Mouse (Mus musculus) liver, postnatal 0 days (tissue): ENCODE measurements around the gene Kcnn3. TPM values are rescaled to one million over a fixed set of nuclear protein-coding genes. Genes with fewer than 3 reads are reported as not detected.

Experiments used
- ATAC-seq: fragments of 200-750 bp; cut with Nextera tagmentation; 2 replicates; pipeline ENCODE4 v1.8.0; 2017; ENCODE audit warnings: mild to moderate bottlenecking, moderate library complexity
- DNase-seq: peaks from one replicate; pipeline ENCODE4 v3.0.0-alpha.2; 2016
- H3K27ac ChIP-seq: fragments of 300-500 bp; sonication (generic); 2 replicates; pipeline ENCODE4 v1.5.1; 2014; ENCODE audit warnings: antibody characterized with exemption, moderate library complexity, mild to moderate bottlenecking, low read depth
- H3K27me3 ChIP-seq: fragments of 300-500 bp; sonication (generic); 2 replicates; pipeline ENCODE4 v1.6.1; 2014; ENCODE audit warnings: low read length, control low read depth, mixed read lengths; ENCODE audit not compliant: insufficient read depth
- H3K36me3 ChIP-seq: fragments of 300-500 bp; sonication (generic); replicated peaks from 2 replicates; pipeline ENCODE4 v1.6.1; 2014; ENCODE audit warnings: mild to moderate bottlenecking, control low read depth, low read length, moderate library complexity, mixed read lengths; ENCODE audit not compliant: insufficient read depth
- H3K4me1 ChIP-seq: fragments of 300-500 bp; sonication (generic); 2 replicates; pipeline ENCODE4 v1.6.1; 2014; ENCODE audit warnings: antibody characterized with exemption, mild to moderate bottlenecking, control low read depth; ENCODE audit not compliant: insufficient read depth
- H3K4me2 ChIP-seq: fragments of 300-500 bp; sonication (generic); 2 replicates; pipeline ENCODE4 v1.6.1; 2014; ENCODE audit warnings: low read depth, mild to moderate bottlenecking, low read length, moderate library complexity, mixed read lengths
- H3K4me3 ChIP-seq: fragments of 300-500 bp; sonication (generic); 2 replicates; pipeline ENCODE4 v1.5.1; 2014; ENCODE audit warnings: low read depth, low read length
- H3K9ac ChIP-seq: fragments of 300-500 bp; sonication (generic); replicated peaks from 2 replicates; pipeline ENCODE4 v1.6.1; 2014; ENCODE audit warnings: mild to moderate bottlenecking, moderate library complexity
- H3K9me3 ChIP-seq: fragments of 300-500 bp; sonication (generic); 2 replicates; pipeline ENCODE4 v1.6.1; 2016; ENCODE audit warnings: mild to moderate bottlenecking, control low read depth, low read length, mixed read lengths
- CTCF ChIP-seq: sonication (generic); IDR thresholded peaks from 2 replicates; pipeline ENCODE4 v1.5.1; 2016; ENCODE audit warnings: antibody characterized with exemption, low read depth
- EP300 ChIP-seq: IDR thresholded peaks from 2 replicates; pipeline ENCODE4 v1.6.1; 2016; ENCODE audit warnings: antibody characterized with exemption, low read depth, mild to moderate bottlenecking
- WGBS: fragments of 180-500 bp; shearing (Covaris S2); extraction: QIAGEN DNeasy Blood & Tissue Kit; methylation state at CpG from one replicate; pipeline ENCODE4 v1.1.7; 2014; ENCODE audit not compliant: insufficient replicate concordance; 5-methylcytosine and 5-hydroxymethylcytosine counted together
- polyA plus RNA-seq: library from polyadenylated mRNA; unstranded; fragments of >200 nt; fragmentation: Nextera tagmentation; extraction: Ambion mirVana; gene quantifications from 2 replicates; pipeline ENCODE4 v1.2.1, GENCODE M21; 2015

The Kcnn3 gene
- polyA plus RNA-seq, 1 experiment from 2014 or later: 0.04 TPM

- Histone ChIP-seq H3K9ac (no peak overlapping the region), H3K36me3 (no peaks in the 10 kb centered on the region), H3K4me1 (no peaks in the 10 kb centered on the region), H3K4me2 (no peak overlapping the region), H3K27ac (no peak overlapping the region), H3K27me3 (no peaks in the 10 kb centered on the region), H3K4me3 (no peak overlapping the region), H3K9me3 (no peaks in the 10 kb centered on the region)
- WGBS: 64% methylated on average over 4 of the region's 4 CpGs
- ATAC-seq (no peak), DNase-seq (no peak)
- TF ChIP-seq CTCF (no peak), EP300 (no peak)
Observed at GRCm38 (mm10) chr3:89553946-89554345, 34.0 kb downstream of the Kcnn3 start.

GRCm38 (mm10) chr3:89554587-89554986 lies 34.6 kb downstream of the Kcnn3 start:
- Histone ChIP-seq H3K9me3 (no peaks in the 10 kb centered on the region), H3K4me1 (no peaks in the 10 kb centered on the region), H3K4me3 (no peak overlapping the region), H3K36me3 (no peaks in the 10 kb centered on the region), H3K27me3 (no peaks in the 10 kb centered on the region), H3K27ac (no peak overlapping the region), H3K4me2 (no peak overlapping the region), H3K9ac (no peak overlapping the region)
- TF ChIP-seq CTCF: no peak
- TF ChIP-seq EP300: no peak
- DNase-seq: no peak
- no peak for ATAC-seq
- 74% methylated on average over 2 of the region's 2 CpGs for WGBS

- Histone ChIP-seq H3K9me3 (no peaks in the 10 kb centered on the region), H3K36me3 (no peaks in the 10 kb centered on the region), H3K27me3 (no peaks in the 10 kb centered on the region), H3K4me3 (no peak overlapping the region), H3K27ac (no peak overlapping the region), H3K4me2 (no peak overlapping the region), H3K9ac (no peak overlapping the region), H3K4me1 (no peaks in the 10 kb centered on the region)
- TF ChIP-seq CTCF (no peak), EP300 (no peak)
- 47% methylated on average over 5 of the region's 5 CpGs for WGBS
- ATAC-seq (no peak), DNase-seq (no peak)
Observed at GRCm38 (mm10) chr3:89557811-89558210, 37.8 kb downstream of the Kcnn3 start.

- TF ChIP-seq EP300: no peak
- TF ChIP-seq CTCF: no peak
- Histone ChIP-seq H3K4me1 (no peaks in the 10 kb centered on the region), H3K9me3 (no peaks in the 10 kb centered on the region), H3K9ac (no peak overlapping the region), H3K36me3 (no peaks in the 10 kb centered on the region), H3K27me3 (no peaks in the 10 kb centered on the region), H3K4me3 (no peak overlapping the region), H3K27ac (no peak overlapping the region), H3K4me2 (no peak overlapping the region)
- 70% methylated on average over 15 of the region's 15 CpGs for WGBS
- ATAC-seq (no peak), DNase-seq (no peak)
Observed at GRCm38 (mm10) chr3:89558972-89559910, 39.3 kb downstream of the Kcnn3 start.

GRCm38 (mm10) chr3:89561386-89561785 lies 41.4 kb downstream of the Kcnn3 start:
- DNase-seq (no peak), ATAC-seq (no peak)
- H3K4me1 ChIP-seq: no peaks in the 10 kb centered on the region
- no peak overlapping the region for H3K27ac ChIP-seq
- 84% methylated on average over 6 of the region's 6 CpGs for WGBS
- H3K4me2 ChIP-seq: no peak overlapping the region
- H3K4me3 ChIP-seq: no peak overlapping the region
- no peaks in the 10 kb centered on the region for H3K9me3 ChIP-seq
- no peaks in the 10 kb centered on the region for H3K27me3 ChIP-seq
- H3K9ac ChIP-seq: no peak overlapping the region
- TF ChIP-seq CTCF: no peak
- no peak for TF ChIP-seq EP300
- H3K36me3 ChIP-seq: no peaks in the 10 kb centered on the region

- ATAC-seq (no peak), DNase-seq (no peak)
- Histone ChIP-seq H3K4me1 (no peaks in the 10 kb centered on the region; the same call in 1 of the 2 replicates), H3K36me3 (no peaks in the 10 kb centered on the region), H3K9ac (no peak overlapping the region), H3K4me2 (no peak overlapping the region), H3K27me3 (0 out of 2 replicates have a peak, but pooled peaks cover 2% of the 10 kb centered on the region), H3K4me3 (no peak overlapping the region), H3K27ac (no peak overlapping the region), H3K9me3 (no peaks in the 10 kb centered on the region)
- TF ChIP-seq EP300 (no peak), CTCF (no peak)
- 69% methylated on average over 5 of the region's 5 CpGs for WGBS
Observed at GRCm38 (mm10) chr3:89565371-89565770, 45.4 kb downstream of the Kcnn3 start.
